Comparison of ENCODE assay signal across 14 mouse cellular contexts in the genomic region with DNA sequence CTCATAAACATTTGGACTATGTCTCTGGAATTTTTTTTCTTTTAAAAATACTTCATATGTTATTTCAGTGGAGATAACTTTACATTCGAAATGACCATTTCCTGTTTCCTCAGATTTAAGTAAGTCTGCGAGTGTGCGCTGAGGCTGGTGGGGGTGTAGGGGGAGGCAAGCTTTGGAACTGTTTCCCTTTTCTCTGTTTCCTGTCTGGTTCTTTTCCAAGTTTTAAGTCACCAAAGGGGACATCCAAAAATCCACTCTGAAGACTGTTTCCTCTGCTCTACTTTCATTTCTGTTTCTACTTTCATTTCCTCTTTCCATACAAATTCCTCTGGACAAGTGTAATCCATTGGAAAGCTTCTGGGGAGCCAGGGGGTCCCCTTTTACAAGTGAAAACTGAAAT. TPM values are rescaled to one million over a fixed set of nuclear protein-coding genes. Genes with fewer than 3 reads are reported as not detected.
A peak's percentile ranks its signal among the peaks of the same experiment; 100 is the strongest.
DNase-seq lines count a peak whose midpoint lies in the region; ATAC-seq lines count a peak whose summit lies in the region.
"Had no signal": no experiment of that assay in that cellular context is flagged by ENCODE, and none has a peak within 500 bp of the region (broad histone marks: within the 10 kb centered on the region; RNA-seq: fewer than 3 reads in every experiment).

No protein-coding gene starts in this region.

- DNase-seq in liver, embryonic 11.5 days (ENCODE audit: low spot score), result no peak
- DNase-seq in liver, result no peak
- no peak for DNase-seq in urinary bladder, postnatal 36 days (ENCODE audit: low spot score in 2 of 2)
- DNase-seq in cerebellum, postnatal 10 days, result no peak
- DNase-seq in gastrocnemius, postnatal 25 days, result no peak
- DNase-seq: adrenal gland, postnatal 10 days; embryo, embryonic 11 days had no signal

- H3K27ac ChIP-seq in liver, embryonic 11.5 days (ENCODE audit: low read depth, low read length), result peak overlapping the region; percentile 21; the same call in 1 of the 2 replicates
- peak overlapping the region; percentile 72 for H3K27ac ChIP-seq in heart, embryonic 16.5 days (ENCODE audit: low read length)
- H3K27ac ChIP-seq in lung, embryonic 15.5 days, result peak overlapping the region; percentile 51; the same call in 1 of the 2 replicates
- H3K27ac ChIP-seq in forebrain, embryonic 13.5 days, result no peak overlapping the region
- H3K27ac ChIP-seq: midbrain, embryonic 12.5 days had no signal

- no peaks in the 10 kb centered on the region for H3K27me3 ChIP-seq in liver, embryonic 11.5 days (replicated peaks; ENCODE audit: control insufficient read depth, insufficient read depth, low read length)
- H3K27me3 ChIP-seq in heart, embryonic 16.5 days (ENCODE audit: control insufficient read depth, insufficient read depth, low read length), result no peaks in the 10 kb centered on the region
- no peaks in the 10 kb centered on the region for H3K27me3 ChIP-seq in lung, embryonic 15.5 days
- no peaks in the 10 kb centered on the region for H3K27me3 ChIP-seq in forebrain, embryonic 13.5 days
- H3K27me3 ChIP-seq: midbrain, embryonic 12.5 days had no signal

- H3K9ac ChIP-seq in liver, embryonic 11.5 days (ENCODE audit: low read depth, low read length), result no peak overlapping the region
- H3K9ac ChIP-seq in heart, embryonic 16.5 days (ENCODE audit: low read length), result no peak overlapping the region
- no peak overlapping the region for H3K9ac ChIP-seq in lung, embryonic 15.5 days
- H3K9ac ChIP-seq in forebrain, embryonic 13.5 days, result no peak overlapping the region
- H3K9ac ChIP-seq: midbrain, embryonic 12.5 days had no signal

- WGBS in liver, embryonic 11.5 days, result 44% methylated on average over 3 of the region's 3 CpGs
- 41% methylated on average over 3 of the region's 3 CpGs for WGBS in heart, embryonic 16.5 days
- 33% methylated on average over 3 of the region's 3 CpGs for WGBS in lung, embryonic 15.5 days
- 86% methylated on average over 3 of the region's 3 CpGs for WGBS in forebrain, embryonic 13.5 days

- H3K4me1 ChIP-seq in liver, embryonic 11.5 days (replicated peaks; ENCODE audit: control insufficient read depth, insufficient read depth, low read length), result no peaks in the 10 kb centered on the region
- peaks cover 5% of the 10 kb centered on the region; the same call in 1 of the 2 replicates for H3K4me1 ChIP-seq in heart, embryonic 16.5 days (ENCODE audit: control insufficient read depth, insufficient read depth, low read length)
- H3K4me1 ChIP-seq in lung, embryonic 15.5 days, result peaks cover 10% of the 10 kb centered on the region; the same call in 1 of the 2 replicates
- H3K4me1 ChIP-seq in forebrain, embryonic 13.5 days, result peaks cover 11% of the 10 kb centered on the region

- no peaks in the 10 kb centered on the region for H3K36me3 ChIP-seq in liver, embryonic 11.5 days (ENCODE audit: control insufficient read depth, insufficient read depth, low read length)
- no peaks in the 10 kb centered on the region for H3K36me3 ChIP-seq in heart, embryonic 16.5 days (ENCODE audit: control insufficient read depth, insufficient read depth)
- H3K36me3 ChIP-seq in lung, embryonic 15.5 days, result no peaks in the 10 kb centered on the region
- no peaks in the 10 kb centered on the region for H3K36me3 ChIP-seq in forebrain, embryonic 13.5 days (ENCODE audit: poor library complexity, severe bottlenecking)
- H3K36me3 ChIP-seq: G1E; midbrain, embryonic 12.5 days had no signal

- H3K4me2 ChIP-seq in liver, embryonic 11.5 days, result no peak overlapping the region
- peak overlapping the region; percentile 27; the same call in 1 of the 2 replicates for H3K4me2 ChIP-seq in heart, embryonic 16.5 days (ENCODE audit: low read depth, low read length)
- peak overlapping the region; percentile 21; the same call in 1 of the 2 replicates for H3K4me2 ChIP-seq in lung, embryonic 15.5 days
- no peak overlapping the region for H3K4me2 ChIP-seq in forebrain, embryonic 13.5 days
- H3K4me2 ChIP-seq: midbrain, embryonic 12.5 days had no signal

- no peak for ATAC-seq in liver, embryonic 11.5 days (replicated peaks; ENCODE audit: low FRiP score)
- ATAC-seq in heart, embryonic 16.5 days (replicated peaks; ENCODE audit: extremely low read depth, insufficient read depth, low FRiP score), result 0 out of 2 replicates have a peak, but pooled peaks have one; percentile 37
- no peak for ATAC-seq in lung, embryonic 15.5 days (ENCODE audit: borderline replicate concordance, extremely low read depth, low FRiP score, low TSS enrichment)
- ATAC-seq in forebrain, embryonic 13.5 days, result no peak

- no peak overlapping the region for H3K4me3 ChIP-seq in liver, embryonic 11.5 days (ENCODE audit: low read depth, low read length)
- no peak overlapping the region; the same call in 1 of the 2 replicates for H3K4me3 ChIP-seq in heart, embryonic 16.5 days (ENCODE audit: low read length)
- no peak overlapping the region for H3K4me3 ChIP-seq in lung, embryonic 15.5 days
- no peak overlapping the region for H3K4me3 ChIP-seq in forebrain, embryonic 13.5 days
- H3K4me3 ChIP-seq: midbrain, embryonic 12.5 days had no signal

- H3K9me3 ChIP-seq in liver, embryonic 11.5 days (ENCODE audit: control insufficient read depth, low read length), result no peaks in the 10 kb centered on the region
- H3K9me3 ChIP-seq in heart, embryonic 16.5 days (replicated peaks; ENCODE audit: control insufficient read depth, low read length), result no peaks in the 10 kb centered on the region
- H3K9me3 ChIP-seq in lung, embryonic 15.5 days, result no peaks in the 10 kb centered on the region
- H3K9me3 ChIP-seq in forebrain, embryonic 13.5 days (replicated peaks), result no peaks in the 10 kb centered on the region
- H3K9me3 ChIP-seq: G1E; midbrain, embryonic 12.5 days had no signal

RNA-seq across cellular contexts. Expression of gene Otor, which starts 3.4 kb away (rescaled TPM):
- polyA plus RNA-seq in liver, embryonic 11.5 days (2014; fragmentation: Nextera tagmentation; extraction: Ambion mirVana), result 0.71 and 1.4 TPM in 2 replicates
- polyA plus RNA-seq in heart, embryonic 16.5 days (2015; fragmentation: Nextera tagmentation; extraction: Ambion mirVana), result 0.30 TPM in 1 of 2 replicates, not detected in the other
- 0.69 and 1.1 TPM in 2 replicates for polyA plus RNA-seq in lung, embryonic 15.5 days (2015; fragmentation: Nextera tagmentation; extraction: Ambion mirVana)
- total RNA-seq in gastrocnemius, postnatal 25 days (2021), result not detected
- polyA plus RNA-seq in forebrain, embryonic 13.5 days (2015; fragmentation: Nextera tagmentation; extraction: Ambion mirVana), result 0.89 and 2.7 TPM in 2 replicates
- total RNA-seq: adrenal gland, postnatal 10 days; G1E; left cerebral cortex, postnatal 14 days had no signal
- polyA plus RNA-seq: frontal cortex, adult 2 months; G1E had no signal

RNA-seq across cellular contexts. Expression of gene Snrpb2, which starts 18.9 kb away (rescaled TPM):
- 93.0 and 108 TPM in 2 replicates for polyA plus RNA-seq in liver, embryonic 11.5 days (2014; fragmentation: Nextera tagmentation; extraction: Ambion mirVana)
- 28.4 and 35.5 TPM in 2 replicates for polyA plus RNA-seq in heart, embryonic 16.5 days (2015; fragmentation: Nextera tagmentation; extraction: Ambion mirVana)
- polyA plus RNA-seq in lung, embryonic 15.5 days (2015; fragmentation: Nextera tagmentation; extraction: Ambion mirVana), result 74.2 and 75.2 TPM in 2 replicates
- 10 to 100 TPM; 16.5 to 19.1 TPM for total RNA-seq in gastrocnemius, postnatal 25 days (2021)
- polyA plus RNA-seq in forebrain, embryonic 13.5 days (2015; fragmentation: Nextera tagmentation; extraction: Ambion mirVana), result 95.4 and 108 TPM in 2 replicates

Comparison
In these comparisons a context has a peak if more than half of its experiments do, and no peak if none do; other contexts are left out.
1. H3K4me2 ChIP-seq: peak in heart, embryonic 16.5 days (single experiment) and lung, embryonic 15.5 days (single experiment); none in liver, embryonic 11.5 days (single experiment) and forebrain, embryonic 13.5 days (single experiment).